Mouse (Mus musculus) right cerebral cortex, adult 2 months (tissue): ENCODE results near the gene Mtln.

Experiments
- DNase-seq, 2 experiments: peaks; one replicate each; pipeline ENCODE4 v3.0.0; 2021 to 2022; ENCODE audit warnings: low spot score in 2 of 2

The Mtln gene

DNA sequence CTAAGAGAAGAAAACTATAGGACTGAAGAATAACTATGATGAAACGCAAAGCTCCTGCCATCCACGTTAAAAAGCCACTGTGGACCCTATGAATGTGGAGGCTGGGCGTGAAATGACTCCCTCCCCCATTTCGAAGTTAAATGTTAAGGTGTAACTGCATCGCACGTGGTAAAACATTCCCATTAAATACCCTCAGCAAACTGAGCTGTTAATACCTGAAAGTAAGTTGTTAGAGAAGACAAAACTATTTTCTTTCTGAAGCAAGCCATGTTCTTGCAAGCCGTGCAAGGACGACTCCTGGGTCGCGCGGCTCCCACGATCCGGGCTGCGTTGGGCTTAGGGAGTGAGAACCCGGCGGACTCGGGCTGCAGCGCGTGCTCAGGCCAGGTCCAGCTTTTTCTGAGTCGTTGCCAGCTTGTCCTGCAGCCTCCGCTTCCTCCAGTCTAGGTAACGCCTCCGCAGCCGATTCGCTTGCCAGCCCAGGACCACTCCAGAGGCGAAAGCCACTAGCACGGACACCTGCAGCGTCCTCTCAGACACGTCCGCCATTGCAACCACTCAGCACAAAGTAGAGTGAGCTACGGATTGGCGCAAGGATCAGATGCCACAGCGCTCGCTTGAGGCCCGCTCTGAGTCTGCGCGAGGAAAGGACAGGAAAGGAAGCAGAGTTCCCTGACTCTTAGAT is at the start of gene Mtln:
TSS of gene Mtln (minus strand) at position 570 of the 685 bp plus-strand sequence.
- DNase-seq = peak; percentile 95

DNA sequence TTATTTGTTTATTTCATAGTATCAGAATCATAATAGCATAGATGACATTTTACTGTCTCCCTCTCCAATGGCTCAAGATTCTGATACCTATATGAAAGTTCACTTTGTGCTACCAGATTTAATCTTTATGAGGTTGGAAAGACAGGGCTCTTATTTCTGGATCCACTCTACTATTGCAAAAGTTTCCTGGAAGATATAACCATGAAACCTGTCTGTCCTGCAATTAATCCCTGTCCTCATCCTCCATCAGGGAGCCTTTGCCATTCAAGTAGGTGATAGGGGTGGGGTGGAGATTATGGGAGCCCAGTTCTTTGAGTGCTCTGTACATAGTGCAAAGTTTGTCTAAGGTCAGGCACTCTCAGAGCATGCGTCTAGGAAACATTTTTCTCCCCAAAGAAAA is 49.1 kb upstream of the Mtln start:
- no peak for DNase-seq

DNA sequence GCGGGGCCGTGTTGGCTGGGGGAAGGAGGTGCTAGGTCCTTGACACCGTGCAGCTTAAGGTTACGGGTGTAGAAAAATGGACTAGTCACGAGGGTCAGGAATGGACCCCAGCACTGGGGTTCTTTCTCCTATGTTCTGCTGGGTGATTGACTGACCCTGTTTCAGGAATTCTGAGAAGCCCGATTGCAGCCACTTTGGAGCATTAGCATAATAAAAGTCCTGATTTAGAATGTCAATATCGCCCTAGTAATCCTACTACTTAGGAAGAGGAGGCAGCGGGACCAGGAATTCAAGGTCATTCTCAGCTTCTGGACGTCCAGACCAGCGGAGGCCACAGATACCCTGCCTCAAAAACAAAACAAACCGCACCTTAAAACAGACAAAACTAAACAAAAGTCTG is 47.1 kb upstream of the Mtln start:
- DNase-seq = no peak

DNA sequence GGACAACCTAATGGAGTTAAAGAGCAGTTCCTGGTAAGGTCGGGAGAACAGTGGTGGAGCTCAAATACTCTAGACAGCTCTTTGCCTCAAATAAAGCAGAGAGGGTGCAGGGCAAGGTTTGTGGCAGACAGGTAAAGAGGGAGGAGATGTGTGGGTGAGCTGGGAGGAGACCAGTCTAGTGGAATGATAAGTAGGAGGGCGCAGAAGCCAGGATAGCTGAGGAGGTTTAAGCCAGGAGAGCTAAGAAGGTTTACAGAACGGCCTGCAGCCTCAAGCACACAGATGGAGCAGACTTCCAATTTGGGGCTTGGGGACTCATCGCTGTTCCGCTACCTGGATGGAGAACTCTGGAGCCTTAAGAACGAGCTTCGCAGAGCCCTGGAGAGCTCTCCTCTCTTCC is 46.3 kb upstream of the Mtln start, which contains the start of gene Acoxl:
TSS of gene Acoxl (plus strand) at position 301 of the 400 bp plus-strand sequence.
- DNase-seq = no peak

DNA sequence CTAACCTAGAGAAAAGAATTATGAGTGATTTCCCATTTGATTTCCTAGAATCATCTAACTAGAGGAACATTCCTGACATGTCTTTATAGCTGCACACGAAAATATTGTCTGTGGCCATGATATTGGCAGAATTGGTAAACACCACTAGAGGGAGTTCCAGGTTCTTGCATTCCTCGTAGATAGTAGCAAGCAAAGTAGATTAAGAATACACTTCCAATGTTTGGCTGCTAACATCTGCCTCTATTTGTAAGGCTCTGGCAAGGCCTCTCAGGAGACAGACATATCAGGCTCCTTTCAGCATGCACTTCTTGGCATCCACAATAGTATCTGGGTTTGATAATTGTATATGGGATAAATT is 40.5 kb upstream of the Mtln start:
- peak in 1 of 2 experiments; percentile 2 for DNase-seq

DNA sequence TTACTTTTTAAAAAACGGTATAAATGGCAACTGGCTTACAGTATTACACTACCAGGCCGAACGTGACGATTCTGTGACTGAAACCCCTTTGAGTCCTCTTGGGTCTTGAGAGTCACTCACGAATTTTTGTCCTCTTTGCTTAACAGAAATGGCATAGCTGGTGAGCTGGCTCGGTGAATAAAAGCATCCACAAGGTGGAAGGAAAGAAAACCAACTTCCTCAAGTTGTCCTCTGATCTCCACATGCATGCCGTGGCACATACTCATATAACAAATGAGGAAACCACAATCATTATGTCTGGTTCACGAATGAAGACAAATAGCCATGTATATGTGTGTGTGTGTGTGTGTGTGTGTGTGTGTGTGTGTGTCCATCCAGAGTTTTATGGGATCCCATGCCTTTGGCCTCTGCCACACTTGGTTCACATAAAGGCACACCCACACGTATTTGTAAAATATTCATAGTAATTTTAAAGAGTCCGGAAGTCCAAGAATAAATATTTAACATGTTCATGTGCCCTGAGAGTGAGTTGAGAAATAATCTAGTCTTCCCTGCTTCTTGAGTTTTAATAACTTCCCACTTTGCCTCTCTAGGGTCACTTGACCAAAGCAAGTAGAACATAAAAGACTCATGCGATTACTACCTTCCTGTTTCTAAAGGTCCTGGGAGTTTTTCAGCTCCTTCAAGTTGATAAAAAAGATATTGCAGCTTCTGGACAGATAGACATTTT is 40.0 kb upstream of the Mtln start:
- no peak for DNase-seq

DNA sequence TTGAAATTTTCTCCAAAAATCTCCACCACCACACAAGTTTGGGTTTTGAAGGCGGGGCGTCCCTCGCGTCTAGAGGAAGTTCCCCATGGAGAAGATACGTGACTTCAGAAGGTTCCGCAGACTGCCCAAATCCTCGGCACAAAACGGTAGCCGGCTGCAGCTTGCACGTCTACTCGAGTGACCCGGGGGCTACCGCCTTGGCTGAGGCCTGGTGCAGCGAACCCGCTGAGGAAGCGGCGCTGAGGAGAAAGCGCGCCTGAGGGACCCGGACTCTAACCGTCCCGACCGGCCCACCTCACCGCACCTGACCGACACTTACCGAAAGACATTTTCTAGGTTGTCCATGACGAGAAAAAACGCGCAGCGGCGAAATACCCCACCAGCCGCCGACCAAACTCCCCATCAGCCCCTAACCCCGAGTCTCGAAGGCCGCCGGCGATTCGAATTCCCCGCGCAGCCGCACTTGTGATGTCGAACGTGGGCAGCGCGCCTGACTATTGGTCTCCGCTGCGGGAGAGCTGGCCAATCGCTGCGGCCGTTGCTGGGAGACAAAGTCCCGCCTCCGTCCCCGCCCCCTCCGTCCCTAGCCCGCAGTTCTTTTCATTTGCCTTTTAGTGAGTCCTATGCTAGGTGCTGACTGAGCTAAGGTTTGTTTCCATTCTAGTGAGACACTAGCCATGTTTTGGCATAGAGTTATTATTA is 39.3 kb upstream of the Mtln start, which contains the start of gene Bub1:
TSS of gene Bub1 (minus strand) at position 465 of the 702 bp plus-strand sequence.
- peak; percentile 90 to 93 for DNase-seq

DNA sequence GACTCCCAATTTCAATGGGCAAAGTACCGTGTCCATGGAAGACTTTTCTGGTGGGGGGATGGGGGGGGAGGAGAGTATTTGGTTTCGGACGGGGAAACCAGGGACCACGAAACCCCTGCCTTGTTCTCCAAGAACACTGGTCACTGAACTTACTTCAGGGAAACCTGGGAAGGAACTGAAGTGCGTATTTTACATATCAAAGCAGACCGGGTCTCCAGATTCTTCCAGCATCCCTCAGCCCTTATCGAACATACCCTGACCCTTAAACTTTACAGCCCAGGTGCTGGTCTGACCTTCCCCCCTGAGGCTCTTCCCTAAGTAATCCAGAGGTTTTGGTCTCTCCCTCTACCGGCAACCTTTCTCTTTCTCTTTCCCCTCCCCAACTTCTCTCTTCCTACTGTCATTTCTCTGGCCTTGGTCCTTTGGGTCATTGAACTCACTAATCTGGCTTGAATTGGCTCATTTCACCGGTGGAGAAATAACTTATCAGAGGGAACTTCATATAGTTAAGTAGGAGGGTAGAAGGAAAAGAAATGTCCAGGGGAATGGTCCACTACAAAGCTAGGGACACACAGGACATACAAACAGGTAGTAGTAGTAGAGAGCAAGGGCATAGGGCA is 2.5 kb downstream of the Mtln start:
- no peak for DNase-seq

DNA sequence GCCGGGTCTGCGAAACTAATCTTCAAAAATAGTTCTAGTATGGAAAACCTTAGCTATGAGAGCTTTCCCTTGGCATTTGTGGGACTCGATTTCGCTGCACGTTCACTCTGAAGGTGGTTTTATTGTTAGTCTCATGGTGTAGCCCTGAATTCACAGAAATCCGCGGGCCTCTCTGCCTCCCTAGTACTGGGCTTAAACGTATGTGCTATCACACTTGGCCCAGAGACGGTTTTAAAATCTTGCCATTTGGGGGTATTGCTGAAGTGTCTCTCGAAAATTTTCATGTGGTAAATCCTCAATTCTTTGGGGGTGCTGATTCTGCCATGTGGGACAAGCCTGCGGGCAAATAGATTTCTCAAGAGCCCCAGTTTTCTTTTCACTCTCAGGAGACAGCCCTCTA is 3.1 kb downstream of the Mtln start:
- no peak for DNase-seq

DNA sequence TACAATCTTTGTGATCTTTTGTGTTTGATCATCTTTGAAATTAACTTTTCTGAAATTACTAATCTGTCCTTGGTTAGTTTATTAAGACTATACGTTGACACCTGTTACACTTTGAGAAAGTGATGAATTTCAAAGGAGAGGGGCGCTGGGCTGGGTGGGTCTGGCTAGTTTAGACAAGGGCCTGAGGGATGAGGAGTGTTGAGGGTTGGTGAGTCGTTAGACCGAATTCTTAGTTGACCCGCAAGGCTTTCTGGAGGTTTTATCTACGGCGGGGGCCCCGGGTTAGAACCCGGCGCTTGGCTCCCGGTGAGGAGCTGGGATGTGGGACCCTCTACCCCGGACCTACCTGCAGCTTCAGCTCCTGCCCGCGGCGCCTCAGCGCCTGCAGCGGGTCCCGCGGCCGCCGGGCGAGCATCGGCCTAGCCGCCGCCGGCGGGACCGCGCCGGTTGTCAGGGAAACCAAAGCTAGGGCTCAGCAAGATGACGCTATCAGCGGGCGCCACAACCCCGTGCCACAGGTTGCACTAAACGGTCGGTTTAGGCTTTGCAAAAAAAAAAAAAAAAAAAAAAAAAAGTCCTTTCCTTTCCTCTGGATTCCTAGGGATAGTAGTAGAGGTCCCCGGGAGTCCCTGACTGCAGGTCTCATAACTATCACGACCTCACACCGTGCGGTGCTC is 3.7 kb downstream of the Mtln start, which contains the start of gene Nphp1:
TSS of gene Nphp1 (minus strand) at position 458 of the 677 bp plus-strand sequence.
- peak; percentile 88 to 90 for DNase-seq

DNA sequence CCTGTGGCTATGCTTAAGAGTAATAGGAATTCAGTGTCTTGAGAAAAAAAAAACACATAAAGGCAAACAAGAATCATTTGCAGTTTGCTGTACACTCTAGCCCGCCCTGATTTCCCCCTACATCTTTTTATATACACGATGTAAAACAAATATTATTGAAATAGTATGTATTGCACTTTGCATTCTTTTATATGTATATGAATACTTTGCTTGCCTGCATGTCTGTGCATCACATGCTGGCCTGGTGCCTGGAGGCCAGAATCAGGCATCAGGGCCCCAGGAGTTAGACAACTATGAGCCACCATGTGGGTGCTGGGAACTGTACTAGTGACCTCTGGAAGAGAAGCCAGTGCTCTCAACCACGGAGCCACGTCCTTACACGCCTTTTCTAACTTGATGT is 5.1 kb downstream of the Mtln start:
- DNase-seq = no peak

DNA sequence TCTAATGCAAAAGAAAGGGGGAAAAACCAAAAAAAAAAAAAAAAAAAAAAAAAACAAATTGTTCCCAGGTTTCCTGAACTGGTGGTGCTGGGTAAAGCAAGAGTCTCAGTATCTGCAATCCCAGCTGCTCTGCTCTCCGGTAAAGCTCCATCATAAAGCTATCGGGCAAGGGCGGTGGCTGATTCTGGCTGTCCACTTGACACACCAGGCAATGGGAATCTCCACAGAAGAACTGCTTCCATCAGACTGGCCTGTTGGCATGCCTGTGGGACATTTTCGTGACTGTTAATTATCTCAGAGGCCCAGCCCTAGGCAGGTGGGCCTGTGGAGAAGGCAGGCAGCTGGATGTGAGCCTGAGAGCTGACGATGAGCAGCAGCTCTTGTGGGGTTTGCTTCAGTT is 13.8 kb downstream of the Mtln start:
- DNase-seq = no peak

DNA sequence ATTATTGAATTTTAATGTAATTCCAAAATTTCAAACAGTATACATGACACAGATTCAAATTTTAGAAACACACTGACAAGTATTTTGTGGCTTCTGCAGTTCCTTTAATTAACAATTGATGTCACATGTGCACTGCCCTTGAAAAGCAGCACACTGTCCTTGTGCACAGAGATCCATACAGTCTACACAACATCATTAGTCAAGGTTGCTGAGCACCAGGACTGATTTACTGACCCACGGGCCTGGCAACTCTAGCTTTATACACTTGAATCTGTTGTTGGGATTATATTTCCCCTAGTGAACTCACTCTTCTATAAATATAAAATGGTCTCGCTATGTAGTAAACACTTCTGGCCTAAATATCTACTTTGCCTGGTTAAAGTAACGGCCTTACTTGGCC is 17.3 kb downstream of the Mtln start:
- DNase-seq = no peak

DNA sequence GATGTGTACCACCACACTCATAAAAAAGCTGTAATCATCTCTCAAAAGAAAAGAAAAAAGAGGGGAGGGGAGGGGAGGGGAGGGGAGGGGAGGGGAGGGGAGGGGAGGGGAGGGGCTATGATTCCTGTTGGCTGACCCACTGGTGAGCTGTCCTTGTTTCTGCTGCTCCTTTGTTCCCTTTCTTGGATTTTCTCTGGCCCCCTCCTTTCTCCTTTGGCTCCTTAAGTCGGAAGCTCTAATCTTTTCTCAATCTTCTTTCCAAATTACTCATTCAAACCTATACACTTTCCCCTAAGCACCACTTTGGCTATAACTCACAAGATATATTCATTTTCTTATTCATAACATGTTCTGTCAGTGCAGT is 17.7 kb downstream of the Mtln start:
- no peak for DNase-seq

DNA sequence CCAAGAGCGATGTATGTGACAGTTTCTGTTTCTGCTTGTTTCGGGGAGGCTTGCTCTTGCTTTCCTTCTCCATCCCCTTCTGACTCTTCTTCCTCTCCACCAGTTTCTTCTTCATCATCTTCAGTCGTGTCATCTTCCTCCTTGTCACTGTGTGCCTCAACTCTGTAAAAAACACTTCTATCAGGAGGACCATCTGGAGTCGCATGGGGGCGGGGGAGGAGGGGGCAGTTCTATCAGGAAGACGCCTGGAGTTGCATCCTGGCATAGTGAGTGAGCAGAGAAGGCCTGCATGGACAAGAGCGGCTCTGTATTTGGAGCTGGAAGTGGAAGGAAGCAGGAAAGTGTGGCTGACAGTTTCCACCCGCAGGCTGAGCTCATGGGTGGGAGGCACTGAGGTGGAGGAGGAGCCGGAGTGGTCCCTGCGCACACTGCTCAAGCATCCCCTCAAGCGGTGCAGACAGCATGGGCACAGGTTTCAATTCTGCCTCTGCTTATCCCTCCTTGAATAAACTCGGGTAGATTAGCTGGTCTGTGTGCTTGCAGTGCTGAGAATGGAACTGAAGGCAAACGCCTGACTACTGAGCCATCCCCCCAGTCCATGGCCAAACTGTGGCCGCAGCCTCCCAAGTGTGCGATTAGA is 18.2 kb downstream of the Mtln start:
- peak in 1 of 2 experiments; percentile 12 for DNase-seq

DNA sequence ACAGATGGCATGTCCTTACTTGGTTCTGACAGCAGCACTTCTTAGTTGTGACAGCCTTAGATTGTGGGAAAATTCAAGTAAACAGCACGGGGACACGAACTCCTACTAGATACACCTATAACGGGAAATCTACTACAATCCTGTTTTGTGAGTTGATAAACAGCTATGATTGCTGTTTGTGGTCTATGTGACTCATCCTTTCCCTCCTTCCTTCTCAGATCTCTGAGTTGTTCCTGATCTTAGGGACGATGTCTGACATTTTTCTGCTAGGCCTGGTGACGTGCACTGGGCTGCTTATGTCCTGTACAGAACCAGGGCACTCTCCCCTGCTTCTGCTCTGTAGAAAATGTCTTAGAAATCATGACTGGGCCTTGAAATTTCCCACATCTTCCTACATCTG is 30.7 kb downstream of the Mtln start:
- no peak for DNase-seq

DNA sequence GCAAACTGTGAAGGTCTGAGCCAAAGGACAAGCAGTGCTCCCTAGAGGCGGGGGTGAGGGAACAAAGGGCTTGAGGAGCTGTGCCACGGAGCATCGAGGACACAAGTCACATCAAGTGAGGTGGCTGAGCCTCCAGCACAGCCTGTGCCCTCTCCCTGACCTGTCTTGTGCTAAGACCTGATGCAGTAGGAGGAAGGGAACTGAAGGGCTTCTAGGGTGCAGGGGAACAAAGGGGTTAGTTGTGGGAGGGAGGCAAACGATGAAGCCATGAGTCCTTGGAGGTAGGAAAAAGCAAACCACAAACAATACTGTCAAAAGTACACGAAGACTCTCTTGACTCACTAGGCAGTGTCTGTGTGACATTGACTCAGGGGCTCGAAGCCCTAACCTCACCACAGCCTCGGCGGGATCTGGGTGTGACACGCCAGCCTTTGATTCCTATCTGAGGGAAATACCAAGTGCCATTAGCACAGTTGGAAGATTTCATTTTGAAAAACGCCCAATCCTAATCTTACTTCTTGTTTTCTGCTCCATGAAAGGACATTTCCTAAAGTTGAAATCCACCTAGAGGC is 31.8 kb downstream of the Mtln start:
- no peak for DNase-seq

DNA sequence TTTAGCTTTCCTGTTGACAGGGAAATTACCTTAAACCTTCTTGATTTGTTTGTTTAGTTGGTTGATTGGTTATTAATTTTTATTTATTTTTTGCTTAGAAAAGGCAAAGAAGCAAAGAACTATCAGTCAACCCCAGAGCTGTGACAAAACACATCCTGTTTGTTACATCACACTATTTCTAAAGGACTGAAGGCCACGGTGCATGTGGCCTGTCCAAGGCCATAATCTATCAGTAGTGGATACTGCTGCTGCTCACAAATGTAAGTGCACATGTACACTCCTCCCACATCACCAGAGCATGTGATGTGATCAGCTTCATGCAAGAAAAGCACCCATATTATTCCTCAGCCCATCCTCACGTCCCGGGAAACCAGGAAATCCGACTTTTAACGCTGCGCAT is 32.3 kb downstream of the Mtln start:
- no peak for DNase-seq

DNA sequence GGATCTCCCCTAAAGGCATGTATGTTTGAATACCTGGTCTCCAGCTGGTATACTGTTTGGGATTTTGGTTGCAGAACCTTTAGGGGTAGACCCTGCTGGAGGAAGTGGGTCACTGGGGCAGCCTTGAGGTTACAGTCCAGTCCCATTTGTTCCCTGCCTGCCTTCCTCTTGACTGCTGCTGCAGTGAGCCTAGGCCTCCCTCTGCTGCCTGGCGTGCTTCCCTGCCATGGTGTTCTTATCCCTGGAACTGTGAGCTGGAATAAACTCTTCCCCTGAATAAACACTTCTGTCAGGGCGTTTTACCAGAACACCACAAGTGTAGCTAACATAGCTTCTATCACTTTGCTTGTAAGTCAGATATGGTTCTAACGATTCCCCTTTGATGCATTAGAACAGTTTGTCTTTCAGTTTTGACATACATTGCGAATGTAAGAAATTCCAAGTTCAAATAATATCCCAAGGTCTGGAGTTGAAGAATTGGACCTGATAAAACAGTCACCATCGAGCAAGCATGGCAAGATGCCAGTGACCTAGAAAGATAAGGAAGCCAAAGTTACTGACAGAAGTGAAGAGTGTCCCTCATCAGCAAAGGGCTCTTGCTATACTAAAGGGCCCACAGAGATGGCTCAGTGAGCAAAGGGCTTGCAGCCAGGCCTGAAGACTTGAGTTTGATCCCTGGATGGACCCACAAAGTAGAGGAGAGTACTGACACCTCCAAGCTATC is 33.0 kb downstream of the Mtln start:
- DNase-seq = no peak

DNA sequence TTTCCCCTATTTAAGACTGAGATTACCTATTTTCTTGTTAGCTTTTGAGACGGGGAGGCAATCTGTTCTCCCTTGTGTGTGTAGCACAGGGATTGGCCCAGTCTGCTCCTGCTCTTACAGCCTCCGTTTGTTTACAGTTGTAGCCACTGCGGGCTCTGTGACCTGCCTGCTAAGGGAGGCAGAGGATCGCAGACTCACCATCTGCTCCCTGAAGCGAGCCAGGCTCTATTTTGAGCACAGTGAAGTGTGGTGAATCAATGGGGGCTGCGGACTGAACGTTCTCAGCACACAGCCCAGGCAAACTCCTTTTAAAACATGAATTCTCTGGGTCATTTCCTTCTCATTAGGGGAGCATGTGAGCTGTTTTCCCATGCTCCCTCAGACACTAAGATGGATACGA is 35.1 kb downstream of the Mtln start:
- DNase-seq = peak; percentile 31 to 47
